Mouse (Mus musculus): ENCODE measurements at regions not wholly inside any gene's neighbourhood (a gene's known extent, or its start where the extent isn't known, plus 50 kb on each side); places are given as distances from the start of the nearest gene placed in this dataset.
"Not testable (repeated sequence)": the region's sequence is repeated elsewhere in the genome, so short reads cannot be mapped to it uniquely, and the experiment has no call there.

- DNase-seq: no peak
Observed at GRCm38 (mm10) chr17:82366001-82366400, 627.8 kb upstream of the Slc8a1 start.

- DNase-seq: no peak
Observed at GRCm38 (mm10) chr17:82348636-82349035, 610.5 kb upstream of the Slc8a1 start.

GRCm38 (mm10) chr17:82331429-82331828, 593.3 kb upstream of the Slc8a1 start:
- DNase-seq: no peak

- DNase-seq: no peak
Observed at GRCm38 (mm10) chr17:82312191-82312590, 574.0 kb upstream of the Slc8a1 start.

- no peak for DNase-seq
Observed at GRCm38 (mm10) chr17:82306347-82306746, 568.2 kb upstream of the Slc8a1 start.

GRCm38 (mm10) chr17:82277728-82278127, 539.6 kb upstream of the Slc8a1 start:
- no peak for DNase-seq

GRCm38 (mm10) chr17:82273946-82274345, 535.8 kb upstream of the Slc8a1 start:
- DNase-seq: no peak

GRCm38 (mm10) chr17:82272845-82273244, 534.7 kb upstream of the Slc8a1 start:
- DNase-seq: no peak

- not testable (repeated sequence) for DNase-seq
Observed at GRCm38 (mm10) chr17:82266842-82267241, 528.7 kb upstream of the Slc8a1 start.

- DNase-seq: no peak
Observed at GRCm38 (mm10) chr17:82252362-82252761, 514.2 kb upstream of the Slc8a1 start.

- DNase-seq: no peak
Observed at GRCm38 (mm10) chr17:82251841-82252240, 513.7 kb upstream of the Slc8a1 start.

- no peak for DNase-seq
Observed at GRCm38 (mm10) chr17:82238361-82238760, 500.2 kb upstream of the Slc8a1 start.

GRCm38 (mm10) chr17:82237456-82237855, 499.3 kb upstream of the Slc8a1 start:
- DNase-seq: no peak

GRCm38 (mm10) chr17:82215728-82216623, 477.8 kb upstream of the Slc8a1 start:
- DNase-seq: no peak

GRCm38 (mm10) chr17:82199981-82200380, 461.8 kb upstream of the Slc8a1 start:
- DNase-seq: no peak

GRCm38 (mm10) chr17:82199031-82199642, 461.0 kb upstream of the Slc8a1 start:
- DNase-seq: no peak

- no peak for DNase-seq
Observed at GRCm38 (mm10) chr17:82184261-82184660, 446.1 kb upstream of the Slc8a1 start.

GRCm38 (mm10) chr17:82171216-82171615, 433.0 kb upstream of the Slc8a1 start:
- no peak for DNase-seq

- DNase-seq: no peak
Observed at GRCm38 (mm10) chr17:82153446-82153845, 415.3 kb upstream of the Slc8a1 start.

- DNase-seq: no peak
Observed at GRCm38 (mm10) chr17:82134843-82135242, 396.7 kb upstream of the Slc8a1 start.

- DNase-seq: no peak
Observed at GRCm38 (mm10) chr17:82132941-82133340, 394.8 kb upstream of the Slc8a1 start.

- DNase-seq: no peak
Observed at GRCm38 (mm10) chr17:82087141-82087540, 349.0 kb upstream of the Slc8a1 start.

- DNase-seq: no peak
Observed at GRCm38 (mm10) chr17:82080301-82080700, 342.1 kb upstream of the Slc8a1 start.

Data from lung, adult 18-20 months (tissue).